Mouse (Mus musculus) right cerebral cortex, postnatal 25 days (tissue): ENCODE results near the gene Rbbp4.
"Not testable (repeated sequence)": the region's sequence is repeated elsewhere in the genome, so short reads cannot be mapped to it uniquely, and the experiment has no call there.

Source experiments
- DNase-seq: peaks from one replicate; pipeline ENCODE4 v3.0.0; 2022

Rbbp4 gene

DNA sequence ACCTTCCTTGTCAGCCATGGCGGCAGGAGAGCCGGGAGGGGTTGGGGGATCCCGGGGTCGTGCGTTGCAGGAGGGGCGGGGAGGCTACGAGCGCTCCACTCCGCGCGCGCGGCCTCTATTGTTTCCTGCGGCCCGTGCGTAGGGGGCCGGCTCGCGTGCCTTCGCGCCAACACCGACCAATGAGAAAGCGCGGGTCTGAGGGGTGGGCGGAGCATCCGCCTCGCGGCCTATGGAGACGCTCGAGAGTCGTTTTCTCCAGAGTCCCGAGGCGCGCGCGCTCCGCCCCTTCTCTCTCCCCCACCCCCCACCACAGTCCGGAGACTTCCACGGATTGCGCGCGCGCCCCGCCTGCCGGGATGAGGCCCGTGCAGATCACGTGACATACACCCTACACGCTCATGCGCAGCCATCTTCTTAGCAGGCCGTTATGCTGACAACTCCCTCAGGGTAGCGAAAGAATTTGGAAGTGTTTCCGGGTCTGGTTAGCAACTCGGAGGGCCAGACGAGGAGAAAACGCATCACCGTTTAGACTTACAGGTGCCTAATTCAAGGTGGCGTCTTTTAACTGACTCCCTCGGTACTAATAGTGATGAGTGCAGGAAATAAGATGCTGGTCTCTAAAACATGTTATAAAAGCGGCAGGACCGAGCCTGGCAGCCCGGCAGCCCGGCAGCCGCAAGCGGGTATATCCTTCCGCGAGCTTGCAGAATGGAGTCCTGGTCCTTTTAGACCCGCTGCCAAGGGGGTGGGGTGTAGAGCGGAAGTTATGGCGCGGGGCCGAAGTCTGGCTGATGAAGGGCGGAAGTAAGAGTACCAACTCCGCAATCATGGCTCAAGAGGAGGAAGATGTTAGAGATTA is at the start of gene Rbbp4, which contains the start of gene Zbtb8os:
Gene Rbbp4, minus strand, starts transcription at position 155 of the 859 bp plus-strand sequence.
Gene Zbtb8os, plus strand, starts transcription at position 480 of the 859 bp plus-strand sequence.
- peak; percentile 97 for DNase-seq

- DNase-seq, result no peak
Measured at GRCm38 (mm10) chr4:129384440-129384839, 49.3 kb upstream of the Rbbp4 start.

GRCm38 (mm10) chr4:129383586-129383985 is 48.4 kb upstream of the Rbbp4 start:
- DNase-seq, result no peak

DNA sequence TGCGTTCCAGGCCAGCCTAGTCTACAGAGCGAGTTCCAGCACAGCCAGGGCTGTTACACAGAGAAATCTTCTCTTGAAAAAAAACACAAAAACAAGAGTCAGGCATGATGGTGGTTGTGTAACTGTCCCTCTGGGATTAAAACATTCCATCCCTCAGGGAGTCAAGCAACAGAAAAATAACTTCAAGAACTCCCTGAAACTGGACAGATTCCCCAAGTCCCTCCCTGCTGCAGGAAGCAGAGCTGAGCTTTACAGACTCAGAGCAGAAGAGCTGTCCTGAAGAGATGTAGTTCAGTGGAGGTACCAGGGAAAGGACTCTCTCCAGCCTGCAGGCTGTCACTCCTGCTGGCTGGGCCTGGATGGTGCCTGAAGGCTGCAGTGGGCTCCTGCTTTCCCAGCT is 47.3 kb upstream of the Rbbp4 start:
- DNase-seq, result no peak

- DNase-seq, result no peak
Measured at GRCm38 (mm10) chr4:129382029-129382428, 46.9 kb upstream of the Rbbp4 start.

DNA sequence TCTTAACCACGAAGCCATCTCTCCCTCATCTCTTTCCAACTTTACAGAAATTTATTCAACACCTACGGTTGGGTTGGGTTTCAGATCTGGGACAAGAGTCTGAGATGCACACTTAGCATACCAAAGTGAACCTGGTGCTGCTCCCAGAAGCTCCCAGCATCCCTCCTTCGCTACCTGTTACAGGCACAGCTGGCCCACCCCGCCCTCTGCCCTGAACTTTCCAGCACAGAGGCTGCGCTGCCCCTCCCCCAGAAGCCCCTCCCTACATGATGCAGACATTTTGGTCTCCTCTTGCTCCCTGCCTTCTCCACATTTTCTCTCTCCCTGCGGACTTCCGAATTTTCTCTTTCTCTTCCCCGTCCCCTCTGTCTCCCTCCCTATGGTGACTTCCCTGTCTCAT is 46.0 kb upstream of the Rbbp4 start:
- DNase-seq, result no peak

GRCm38 (mm10) chr4:129379805-129380204 is 44.6 kb upstream of the Rbbp4 start:
- DNase-seq, result no peak

DNA sequence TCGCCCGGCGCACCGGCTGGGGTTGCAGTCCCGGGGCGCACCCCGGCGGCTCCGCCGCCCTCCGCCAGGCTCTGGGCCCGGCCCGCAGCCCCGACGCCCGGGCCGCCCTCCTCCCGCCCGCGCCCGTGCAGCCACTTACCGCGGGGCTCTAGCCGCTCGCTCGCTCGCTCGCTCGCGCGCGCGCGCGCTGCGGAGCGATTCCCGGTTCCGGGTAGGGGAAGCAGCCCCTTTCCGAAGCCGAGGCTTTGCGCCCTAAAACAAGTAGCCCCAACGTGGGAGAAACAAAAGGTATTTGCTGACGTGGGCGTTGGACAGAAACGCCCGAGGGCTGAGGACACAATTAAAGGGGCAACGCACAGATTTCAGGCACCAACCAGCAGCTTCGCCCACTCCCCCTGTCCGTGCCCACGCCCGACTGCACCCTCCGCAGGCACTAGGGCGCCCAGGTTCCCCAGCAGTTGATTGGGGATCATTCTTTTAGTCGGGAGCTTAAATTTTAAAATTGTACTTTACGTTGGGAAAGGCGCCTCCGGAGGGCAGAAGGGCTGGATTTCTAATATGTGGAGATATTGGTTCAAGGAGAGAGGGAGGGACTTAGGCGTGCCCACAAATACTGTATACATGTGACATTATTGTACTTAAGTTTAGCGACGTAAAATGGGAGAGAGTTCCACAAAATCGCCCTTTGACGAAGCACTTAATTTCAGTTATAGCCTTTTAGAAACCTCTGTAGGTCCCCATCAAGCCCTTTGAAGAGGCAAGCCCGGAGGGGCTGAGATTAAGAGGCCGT is 42.6 kb upstream of the Rbbp4 start, which contains the start of gene Zbtb8a:
Gene Zbtb8a, minus strand, starts transcription at position 516 of the 790 bp plus-strand sequence.
- DNase-seq, result peak; percentile 36

- peak; percentile 51 for DNase-seq
Measured at GRCm38 (mm10) chr4:129376961-129377545, 41.9 kb upstream of the Rbbp4 start.

DNA sequence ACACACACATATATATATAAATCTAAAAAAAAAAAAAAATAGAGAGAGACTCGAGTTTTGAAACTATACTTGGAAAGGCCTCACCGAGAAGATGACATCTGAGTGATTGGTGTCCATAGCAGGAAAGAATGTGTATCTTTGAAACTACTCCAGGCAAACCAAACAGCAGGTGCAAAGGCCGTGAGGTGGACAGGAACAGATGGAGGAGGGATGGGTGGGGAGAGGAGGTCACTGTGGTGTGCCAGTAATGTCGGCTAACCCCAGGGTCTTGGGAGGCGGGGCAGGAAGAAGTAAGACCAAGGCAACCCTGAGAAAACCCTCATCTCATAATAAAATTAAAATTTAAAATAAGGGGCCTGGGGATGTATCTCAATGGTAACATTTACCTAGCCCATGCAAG is 40.7 kb upstream of the Rbbp4 start:
- DNase-seq, result no peak

DNA sequence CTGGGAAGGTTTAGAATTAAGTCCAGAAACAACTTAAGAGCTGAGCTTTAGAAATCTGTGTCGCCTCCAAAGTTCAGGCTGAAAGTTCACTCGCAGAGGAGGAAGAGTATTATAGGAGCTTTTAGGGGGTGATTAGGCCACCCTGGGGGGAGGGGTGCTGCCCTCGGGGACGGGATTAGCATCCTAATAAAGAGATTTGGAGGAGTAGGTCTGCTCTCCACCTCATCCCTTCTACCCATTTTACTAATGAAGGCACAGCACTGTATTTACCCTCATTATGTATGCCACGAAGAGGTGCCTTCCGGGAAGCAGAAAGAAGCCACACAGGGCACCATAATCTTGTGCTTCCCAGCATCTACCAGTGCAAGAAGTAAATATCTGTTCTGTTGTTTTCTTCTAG is 39.8 kb upstream of the Rbbp4 start:
- no peak for DNase-seq

DNA sequence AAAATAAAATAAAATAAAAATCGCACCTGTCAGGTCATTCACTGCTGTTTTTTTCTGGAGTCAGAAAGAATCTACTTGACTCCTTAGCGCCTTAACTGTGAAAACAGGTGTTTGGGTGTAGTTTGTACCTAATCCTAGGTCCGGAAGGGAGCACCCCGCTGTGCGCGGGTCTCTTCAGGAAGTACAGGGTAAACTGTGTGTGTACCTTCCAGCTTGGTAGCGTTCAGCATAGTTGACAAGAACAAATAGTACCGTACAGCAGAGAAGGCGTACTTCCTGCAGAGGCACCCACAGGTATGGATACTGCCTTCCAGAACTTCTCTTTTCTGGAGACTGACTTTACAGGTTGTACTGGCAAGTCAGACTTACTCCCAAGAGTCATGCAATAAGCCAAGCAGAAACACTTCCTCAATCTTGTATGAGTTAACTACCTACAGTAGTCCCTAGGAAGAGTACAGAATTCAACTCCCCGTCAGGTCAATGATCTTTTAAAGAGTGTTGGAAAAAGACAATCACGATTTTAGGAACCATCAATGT is 39.1 kb upstream of the Rbbp4 start:
- DNase-seq, result no peak

GRCm38 (mm10) chr4:129373202-129373976 is 38.2 kb upstream of the Rbbp4 start:
- DNase-seq, result no peak

- no peak for DNase-seq
Measured at GRCm38 (mm10) chr4:129371391-129371790, 36.2 kb upstream of the Rbbp4 start.

DNA sequence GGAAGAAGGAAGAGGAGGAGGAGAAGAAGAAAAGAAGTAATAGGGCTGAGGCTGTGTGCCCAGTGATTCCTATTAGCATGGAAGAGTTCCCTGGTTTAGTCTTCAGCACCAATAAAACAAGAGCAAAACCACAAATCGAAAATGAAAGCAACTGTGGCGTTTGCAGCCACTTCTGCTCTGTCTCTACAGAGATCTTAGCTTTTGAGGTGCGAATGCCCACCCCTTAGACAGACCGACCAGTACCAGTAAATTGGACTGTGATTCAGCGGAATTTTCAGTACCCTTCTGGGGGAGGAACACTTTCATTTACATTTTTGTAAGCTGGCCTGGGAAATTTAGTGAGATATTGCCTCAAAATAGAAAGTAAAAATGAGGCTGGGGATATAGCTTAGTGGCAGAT is 30.1 kb upstream of the Rbbp4 start:
- DNase-seq, result no peak

DNA sequence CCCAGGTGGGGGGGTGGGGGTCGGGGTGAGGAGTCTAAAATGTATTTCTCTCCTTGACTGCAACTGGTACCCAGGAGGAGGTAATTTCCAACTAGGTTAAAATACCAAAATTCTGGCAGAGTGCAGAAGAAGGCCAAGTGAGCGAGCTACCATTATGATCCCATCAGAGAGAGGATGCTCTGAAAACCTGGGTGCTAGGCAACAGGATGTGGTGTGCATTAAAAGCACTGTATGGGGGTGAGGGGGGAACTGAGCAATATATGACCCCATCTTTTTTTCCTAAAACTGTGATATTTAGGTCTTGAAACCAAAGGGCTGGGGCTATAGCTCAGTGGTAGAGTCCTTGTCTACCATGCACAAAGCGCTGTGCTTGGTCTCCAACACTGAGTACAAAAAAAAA is 29.2 kb upstream of the Rbbp4 start:
- no peak for DNase-seq

GRCm38 (mm10) chr4:129363463-129363862 is 28.3 kb upstream of the Rbbp4 start:
- DNase-seq, result no peak

- no peak for DNase-seq
Measured at GRCm38 (mm10) chr4:129362771-129363170, 27.6 kb upstream of the Rbbp4 start.

DNA sequence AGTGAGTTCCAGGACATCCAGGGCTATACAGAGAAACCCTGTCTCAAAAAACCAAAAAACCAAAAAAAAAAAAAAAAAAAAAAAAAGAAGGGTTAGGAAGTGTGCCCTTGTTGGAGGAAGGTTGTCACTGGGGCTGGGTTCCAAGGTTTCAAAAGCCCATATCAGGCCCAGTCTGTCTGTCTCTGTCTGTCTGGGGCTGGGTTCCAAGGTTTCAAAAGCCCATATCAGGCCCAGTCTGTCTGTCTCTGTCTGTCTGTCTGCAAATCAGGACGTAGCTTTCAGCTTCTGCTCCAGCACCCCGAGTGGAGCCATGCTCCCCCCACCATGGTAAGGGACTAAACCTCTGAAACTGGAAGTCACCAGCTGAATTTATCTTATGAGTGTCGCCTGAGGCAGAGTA is 27.1 kb upstream of the Rbbp4 start:
- DNase-seq, result not testable (repeated sequence)

DNA sequence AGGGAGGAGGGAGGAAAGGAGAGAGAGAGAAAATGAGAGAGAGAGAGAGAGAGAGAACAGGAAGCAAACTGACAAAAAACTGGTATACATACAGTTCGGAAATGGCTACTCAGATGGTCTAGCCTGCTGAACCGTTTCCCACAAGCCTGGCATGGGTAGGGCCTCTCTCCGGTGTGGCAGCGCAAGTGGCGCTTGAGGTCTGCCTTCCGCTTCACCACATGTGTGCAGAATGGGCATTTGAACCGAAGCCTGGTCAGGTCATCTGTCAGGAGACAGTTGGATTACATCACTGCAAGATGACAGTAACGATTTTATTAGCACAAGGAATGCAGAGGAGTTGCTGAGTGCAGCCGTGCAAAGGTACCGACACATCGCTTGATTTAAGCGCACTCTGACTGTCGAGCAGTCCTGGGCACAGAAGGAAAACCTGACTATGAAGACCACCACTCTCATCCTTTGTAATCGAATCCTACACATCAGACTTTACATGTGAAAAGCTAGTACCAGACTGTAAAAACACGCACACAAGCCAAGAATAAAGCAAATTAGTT is 22.5 kb upstream of the Rbbp4 start:
- no peak for DNase-seq

DNA sequence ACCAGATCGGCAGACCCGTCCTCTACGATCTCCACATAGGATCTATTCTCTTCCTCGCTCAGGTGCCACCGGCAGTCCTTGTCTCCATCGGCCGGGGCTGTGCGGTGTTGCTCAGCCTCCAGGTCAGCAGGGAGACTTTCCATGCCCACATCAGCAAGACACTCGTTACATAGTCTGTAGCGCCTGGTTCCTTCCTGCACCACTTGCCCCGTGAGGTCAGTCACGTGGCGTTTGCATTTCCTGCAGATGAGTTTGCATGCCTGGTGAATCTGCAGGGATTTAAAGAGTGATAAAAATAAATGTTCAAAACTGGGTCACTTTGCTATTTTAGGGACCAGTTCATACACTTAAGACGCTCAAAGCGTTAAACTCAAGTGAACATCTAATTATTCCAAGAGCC is 19.1 kb upstream of the Rbbp4 start:
- DNase-seq, result no peak

DNA sequence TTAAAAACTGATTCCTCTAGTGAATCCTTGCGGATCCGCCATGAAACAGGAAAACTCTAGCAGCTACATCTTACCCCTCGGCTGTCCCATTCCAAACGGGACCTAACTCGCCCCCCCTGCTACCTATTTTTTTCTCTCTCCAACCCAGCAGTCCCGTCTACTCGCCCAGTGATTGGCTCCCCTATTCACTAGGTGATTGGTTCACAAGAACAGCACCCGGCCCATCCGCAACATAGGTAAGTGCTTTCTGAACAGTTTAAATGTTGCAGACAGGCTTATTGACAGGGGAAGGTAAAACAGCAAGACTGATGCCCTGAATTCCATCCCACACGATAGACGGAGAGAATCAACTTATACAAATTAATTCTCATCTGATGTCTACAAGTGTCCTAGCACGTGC is 18.0 kb upstream of the Rbbp4 start:
- DNase-seq, result no peak
